Mouse (Mus musculus): ENCODE results near the gene Gm21762. TPM values are rescaled to one million over a fixed set of nuclear protein-coding genes. Genes with fewer than 3 reads are reported as not detected.
"Not testable (repeated sequence)": the region's sequence is repeated elsewhere in the genome, so short reads cannot be mapped to it uniquely, and the experiment has no call there.

Gm21762 gene
- polyA plus RNA-seq (2015; fragmentation: Nextera tagmentation; extraction: Ambion mirVana), result not detected in 2 replicates

- not testable (repeated sequence) for H3K36me3 ChIP-seq; H3K27me3 ChIP-seq (replicated peaks); H3K9me3 ChIP-seq (replicated peaks); ATAC-seq (ENCODE audit: low FRiP score); H3K9ac ChIP-seq (replicated peaks); H3K4me1 ChIP-seq; H3K4me2 ChIP-seq; H3K27ac ChIP-seq (replicated peaks); H3K4me3 ChIP-seq (replicated peaks)
- no CpG with 5 or more reads among the region's 2 CpGs for WGBS
Observed at GRCm38 (mm10) chr13:120215847-120216246, at the start of gene Gm21762. Gene Gm21762 (minus strand): TSS chr13:120215947.

- not testable (repeated sequence) for H3K9me3 ChIP-seq (replicated peaks); H3K4me3 ChIP-seq (replicated peaks); H3K4me2 ChIP-seq; H3K27ac ChIP-seq (replicated peaks); H3K4me1 ChIP-seq; ATAC-seq (ENCODE audit: low FRiP score); H3K36me3 ChIP-seq; H3K9ac ChIP-seq (replicated peaks); H3K27me3 ChIP-seq (replicated peaks)
- 90% methylated on average over 2 of the region's 2 CpGs for WGBS
Observed at GRCm38 (mm10) chr13:120262870-120263269, 47.1 kb upstream of the Gm21762 start, which contains the start of gene AF067061. Gene AF067061 (plus strand): TSS chr13:120263114.

- not testable (repeated sequence) for ATAC-seq (ENCODE audit: low FRiP score); H3K4me2 ChIP-seq; H3K27me3 ChIP-seq (replicated peaks); H3K4me3 ChIP-seq (replicated peaks); H3K27ac ChIP-seq (replicated peaks); H3K4me1 ChIP-seq; H3K36me3 ChIP-seq; H3K9me3 ChIP-seq (replicated peaks); H3K9ac ChIP-seq (replicated peaks)
- WGBS, result 77% methylated on average over 3 of the region's 3 CpGs
Observed at GRCm38 (mm10) chr13:120259718-120260117, 44.0 kb upstream of the Gm21762 start.

- not testable (repeated sequence) for H3K9me3 ChIP-seq (replicated peaks)
- WGBS, result 89% methylated on average over 3 of the region's 3 CpGs
Observed at GRCm38 (mm10) chr13:120258817-120259658, 43.3 kb upstream of the Gm21762 start.

GRCm38 (mm10) chr13:120251208-120251924 lies 35.6 kb upstream of the Gm21762 start:
- not testable (repeated sequence) for ATAC-seq (ENCODE audit: low FRiP score); H3K4me3 ChIP-seq (replicated peaks); H3K27me3 ChIP-seq (replicated peaks); H3K9ac ChIP-seq (replicated peaks); H3K27ac ChIP-seq (replicated peaks); H3K36me3 ChIP-seq; H3K9me3 ChIP-seq (replicated peaks); H3K4me2 ChIP-seq; H3K4me1 ChIP-seq
- 100% methylated on average over 2 of the region's 3 CpGs for WGBS

More at GRCm38 (mm10) chr13:120258817-120259658, 43.3 kb upstream of the Gm21762 start:
- H3K4me1 ChIP-seq; H3K4me2 ChIP-seq; H3K27ac ChIP-seq (replicated peaks); H3K27me3 ChIP-seq (replicated peaks); H3K4me3 ChIP-seq (replicated peaks); ATAC-seq (ENCODE audit: low FRiP score); H3K36me3 ChIP-seq; H3K9ac ChIP-seq (replicated peaks): not testable (repeated sequence)

GRCm38 (mm10) chr13:120238811-120239210 lies 23.1 kb upstream of the Gm21762 start, which contains the start of gene Gm21731:
Gene Gm21731 (plus strand): TSS chr13:120239111.
- H3K27ac ChIP-seq (replicated peaks); H3K27me3 ChIP-seq (replicated peaks); H3K4me2 ChIP-seq; H3K9ac ChIP-seq (replicated peaks); H3K4me1 ChIP-seq; H3K36me3 ChIP-seq; H3K9me3 ChIP-seq (replicated peaks); ATAC-seq (ENCODE audit: low FRiP score); H3K4me3 ChIP-seq (replicated peaks): not testable (repeated sequence)

- not testable (repeated sequence) for H3K27me3 ChIP-seq (replicated peaks); ATAC-seq (ENCODE audit: low FRiP score); H3K9me3 ChIP-seq (replicated peaks); H3K4me2 ChIP-seq; H3K9ac ChIP-seq (replicated peaks); H3K27ac ChIP-seq (replicated peaks); H3K4me3 ChIP-seq (replicated peaks); H3K36me3 ChIP-seq; H3K4me1 ChIP-seq
- WGBS, result 80% methylated on average over 13 of the region's 25 CpGs
Observed at GRCm38 (mm10) chr13:120232447-120233049, 16.8 kb upstream of the Gm21762 start.

- H3K27me3 ChIP-seq (replicated peaks); H3K4me3 ChIP-seq (replicated peaks); H3K4me2 ChIP-seq; H3K9ac ChIP-seq (replicated peaks); H3K4me1 ChIP-seq; H3K36me3 ChIP-seq; H3K9me3 ChIP-seq (replicated peaks); H3K27ac ChIP-seq (replicated peaks): not testable (repeated sequence)
- ATAC-seq (ENCODE audit: low FRiP score), result peak; percentile 41; the same call in 1 of the 2 replicates
- 96% methylated on average over 17 of the region's 17 CpGs for WGBS
Observed at GRCm38 (mm10) chr13:120231798-120232197, 16.1 kb upstream of the Gm21762 start.

- not testable (repeated sequence) for H3K4me2 ChIP-seq; H3K9ac ChIP-seq (replicated peaks); H3K27ac ChIP-seq (replicated peaks); H3K9me3 ChIP-seq (replicated peaks); ATAC-seq (ENCODE audit: low FRiP score); H3K4me3 ChIP-seq (replicated peaks); H3K27me3 ChIP-seq (replicated peaks); H3K36me3 ChIP-seq; H3K4me1 ChIP-seq
- 95% methylated on average over 16 of the region's 25 CpGs for WGBS
Observed at GRCm38 (mm10) chr13:120223012-120223659, 7.4 kb upstream of the Gm21762 start.

- H3K36me3 ChIP-seq; H3K4me1 ChIP-seq; H3K9ac ChIP-seq (replicated peaks); ATAC-seq (ENCODE audit: low FRiP score); H3K27me3 ChIP-seq (replicated peaks); H3K4me2 ChIP-seq; H3K9me3 ChIP-seq (replicated peaks); H3K27ac ChIP-seq (replicated peaks); H3K4me3 ChIP-seq (replicated peaks): not testable (repeated sequence)
- WGBS, result 79% methylated on average over 5 of the region's 5 CpGs
Observed at GRCm38 (mm10) chr13:120220922-120221321, 5.2 kb upstream of the Gm21762 start.

- WGBS, result 88% methylated on average over 7 of the region's 8 CpGs
- not testable (repeated sequence) for H3K27ac ChIP-seq (replicated peaks); H3K9me3 ChIP-seq (replicated peaks); H3K27me3 ChIP-seq (replicated peaks); ATAC-seq (ENCODE audit: low FRiP score); H3K4me1 ChIP-seq; H3K36me3 ChIP-seq; H3K9ac ChIP-seq (replicated peaks); H3K4me2 ChIP-seq; H3K4me3 ChIP-seq (replicated peaks)
Observed at GRCm38 (mm10) chr13:120196189-120196821, 19.4 kb downstream of the Gm21762 start.
